Mouse (Mus musculus): ENCODE data around the gene Wbp4. TPM values are rescaled to one million over a fixed set of nuclear protein-coding genes. Genes with fewer than 3 reads are reported as not detected.
"Not testable (repeated sequence)": the region's sequence is repeated elsewhere in the genome, so short reads cannot be mapped to it uniquely, and the experiment has no call there.

Gene Wbp4
- polyA plus RNA-seq, 2 experiments from 2014 or later = 25.7 to 32.5 TPM

- no peak for ATAC-seq
Measured at GRCm38 (mm10) chr14:79507846-79508245, 26.5 kb upstream of the Wbp4 start.

DNA sequence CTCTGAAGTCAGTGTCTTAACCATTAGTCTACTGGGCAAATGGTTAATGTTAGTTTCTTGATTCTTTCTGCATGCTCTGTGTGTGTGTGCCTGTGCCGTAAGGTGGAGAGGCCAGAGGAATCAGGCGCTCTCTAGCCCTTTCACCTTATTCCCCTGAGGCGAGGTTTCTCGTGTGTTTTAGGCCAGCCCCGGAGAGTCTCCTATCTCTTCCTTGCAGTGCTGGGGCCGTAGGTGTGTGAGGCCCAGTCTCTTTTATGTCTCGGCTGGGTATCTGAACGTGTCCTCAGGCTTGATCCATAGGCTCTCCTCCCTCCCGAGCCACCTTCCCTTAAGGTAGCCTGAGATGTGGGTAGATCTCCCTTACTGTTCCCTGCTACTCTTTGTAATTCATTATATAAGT, 24.9 kb upstream of the Wbp4 start:
- no peak for ATAC-seq

DNA sequence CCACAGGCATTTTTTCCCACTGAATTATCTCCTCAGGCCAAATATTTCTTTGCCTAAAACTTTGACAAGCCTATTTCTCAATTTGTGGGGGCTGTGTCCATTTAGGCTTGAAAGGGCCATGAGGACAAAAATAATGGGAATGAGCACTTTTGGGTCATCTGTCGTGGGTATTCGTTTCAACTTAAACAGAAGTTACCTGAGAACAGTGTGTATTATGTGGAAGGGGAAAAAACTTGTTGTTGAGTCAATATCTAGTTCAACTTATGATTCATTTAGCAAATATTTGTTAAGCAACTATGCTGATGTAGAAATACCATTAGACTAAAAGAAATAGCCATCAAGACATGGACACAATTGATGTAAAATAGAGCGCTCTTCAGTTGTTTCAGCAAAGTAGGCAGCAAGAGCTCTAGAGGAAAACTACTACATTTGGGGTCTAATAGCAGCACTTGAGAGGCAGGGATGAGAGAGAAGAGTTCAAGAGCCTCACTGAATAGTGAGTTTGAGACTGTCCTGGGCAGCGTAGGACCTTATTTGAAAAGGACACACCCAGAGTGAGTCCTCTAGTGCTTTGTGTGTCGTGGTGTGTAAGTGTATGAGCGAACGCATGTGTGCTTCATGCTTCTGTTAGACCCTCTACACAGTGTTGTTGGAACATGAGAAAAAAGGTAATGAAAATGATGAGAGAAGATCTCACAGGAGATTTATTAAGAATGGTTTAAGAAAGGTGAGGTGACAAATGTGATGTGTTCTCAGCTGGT, 23.1 kb upstream of the Wbp4 start:
- no peak for ATAC-seq

GRCm38 (mm10) chr14:79503371-79504075, 22.2 kb upstream of the Wbp4 start:
- peak; percentile 24 for ATAC-seq

GRCm38 (mm10) chr14:79500756-79501155, 19.4 kb upstream of the Wbp4 start:
- ATAC-seq = no peak

- peak; percentile 83 for ATAC-seq
Measured at GRCm38 (mm10) chr14:79499326-79499725, 18.0 kb upstream of the Wbp4 start.

GRCm38 (mm10) chr14:79494349-79494748, 13.0 kb upstream of the Wbp4 start:
- ATAC-seq = no peak

GRCm38 (mm10) chr14:79490246-79490645, 8.9 kb upstream of the Wbp4 start:
- ATAC-seq = no peak

DNA sequence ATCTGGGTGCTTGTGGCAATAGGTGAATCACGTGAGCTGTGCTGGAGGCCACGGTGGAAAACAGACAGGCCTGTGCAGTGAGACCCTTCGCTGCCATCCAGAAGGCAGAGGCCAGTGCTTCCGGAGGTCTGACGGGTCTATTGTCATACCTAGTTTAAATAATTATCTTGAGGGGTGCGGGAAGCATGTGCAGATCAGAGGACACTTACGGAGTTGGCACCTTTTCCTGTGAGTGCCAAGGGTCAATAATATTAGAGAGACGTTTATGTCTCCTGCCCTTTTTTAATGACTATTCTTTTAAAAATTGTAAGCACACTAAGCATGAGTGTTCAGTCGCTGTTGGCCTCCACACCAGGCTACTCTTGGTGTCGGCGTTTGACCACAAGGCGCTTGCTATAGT, 7.8 kb upstream of the Wbp4 start:
- ATAC-seq = no peak

DNA sequence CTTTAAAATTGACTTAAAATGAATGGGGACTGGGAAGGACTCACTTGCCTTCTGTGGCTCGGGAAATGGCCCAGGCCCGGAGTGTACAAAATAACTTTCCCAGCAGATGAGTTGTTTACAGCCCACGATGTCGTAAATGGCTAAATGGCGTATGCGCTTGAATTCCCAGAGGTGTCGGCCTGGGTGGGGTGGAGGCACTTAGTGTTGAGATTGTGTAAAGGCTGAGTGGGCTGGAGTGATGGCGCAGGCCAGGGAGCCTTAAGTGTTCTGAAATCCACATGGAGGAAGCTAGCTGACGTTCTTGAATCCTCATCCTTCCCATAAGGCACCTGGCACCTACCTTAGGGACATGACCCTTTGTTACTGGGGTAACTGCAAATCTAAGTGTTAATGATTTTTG, 7.2 kb upstream of the Wbp4 start:
- ATAC-seq = no peak

DNA sequence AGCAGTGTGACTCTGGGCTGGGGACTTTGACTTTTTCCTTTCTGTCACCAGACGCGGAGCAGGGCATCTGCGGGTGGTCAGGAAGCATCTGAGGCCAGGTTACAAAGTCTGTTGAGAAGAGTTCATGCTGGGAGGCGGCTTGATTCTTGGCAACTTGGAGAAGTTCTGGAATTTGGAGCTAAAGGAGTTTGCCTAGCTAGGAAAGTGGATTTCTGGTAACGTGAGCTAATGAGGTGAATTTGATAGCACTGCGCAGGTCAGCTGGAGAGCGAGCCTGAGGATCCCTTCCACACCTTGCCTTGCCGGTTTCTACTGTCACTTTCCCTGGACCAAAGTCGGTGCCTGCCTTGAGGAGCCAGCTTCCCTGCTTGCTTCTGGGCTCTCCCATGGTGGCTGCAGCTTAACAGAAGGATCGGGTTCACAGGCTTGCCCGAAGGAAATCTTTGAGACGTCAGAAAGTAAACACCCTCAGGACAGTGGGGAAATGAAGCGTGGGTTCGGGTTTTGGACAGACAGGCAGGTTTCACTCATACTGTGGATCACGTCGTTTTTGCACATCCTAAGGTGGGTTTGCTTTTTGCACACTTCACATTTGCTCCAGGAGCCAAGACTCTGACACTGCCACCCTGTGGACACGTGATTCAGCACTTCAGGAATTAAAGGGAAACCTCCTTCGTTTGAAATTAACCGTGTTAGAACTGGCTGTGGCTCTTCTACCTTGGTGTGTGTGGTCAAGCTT, 5.8 kb upstream of the Wbp4 start:
- ATAC-seq = no peak

DNA sequence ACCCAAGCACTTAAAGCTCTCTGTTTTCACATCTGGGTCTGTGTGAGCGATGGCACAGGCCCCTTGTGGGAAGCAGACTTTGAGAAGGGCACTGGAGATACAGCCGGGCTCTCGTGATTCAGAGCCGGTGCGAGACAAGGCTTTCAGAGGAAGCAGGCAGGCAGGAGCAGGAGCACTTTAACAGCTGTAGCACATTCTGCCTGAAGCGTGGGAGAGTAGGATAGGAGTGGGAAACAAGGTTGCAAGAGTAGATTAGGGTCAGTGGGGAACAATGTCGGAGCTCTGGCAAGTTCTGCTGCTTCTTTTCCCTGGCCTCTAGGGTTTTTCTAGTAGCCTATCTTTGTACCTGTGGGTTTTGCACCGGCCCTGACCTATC, 5.3 kb upstream of the Wbp4 start:
- ATAC-seq = no peak

DNA sequence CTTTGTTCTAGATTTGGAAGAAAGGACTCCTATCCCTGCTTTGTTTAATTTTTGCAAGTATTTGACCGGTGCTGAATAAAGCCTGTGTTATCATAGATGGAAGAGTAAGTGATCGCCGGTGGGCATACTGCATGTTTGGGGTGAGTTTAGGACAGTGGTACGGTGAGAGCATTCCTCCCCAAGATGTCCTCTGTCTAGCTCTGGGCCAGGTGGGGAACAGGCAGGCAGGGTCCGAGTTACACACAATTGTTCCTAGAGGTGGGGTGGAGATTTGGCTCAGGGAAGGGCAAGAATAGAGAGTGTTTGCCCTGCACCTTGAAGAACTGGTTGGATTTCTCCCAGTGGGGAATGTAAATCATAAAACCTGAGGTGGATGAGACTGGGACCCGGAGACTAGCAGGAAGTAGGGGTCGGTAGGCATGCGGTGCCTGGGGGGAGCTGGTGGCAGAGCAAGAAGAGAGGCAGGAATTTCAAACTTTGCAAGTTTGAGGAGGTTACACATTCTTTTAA, 2.3 kb upstream of the Wbp4 start:
- no peak for ATAC-seq

DNA sequence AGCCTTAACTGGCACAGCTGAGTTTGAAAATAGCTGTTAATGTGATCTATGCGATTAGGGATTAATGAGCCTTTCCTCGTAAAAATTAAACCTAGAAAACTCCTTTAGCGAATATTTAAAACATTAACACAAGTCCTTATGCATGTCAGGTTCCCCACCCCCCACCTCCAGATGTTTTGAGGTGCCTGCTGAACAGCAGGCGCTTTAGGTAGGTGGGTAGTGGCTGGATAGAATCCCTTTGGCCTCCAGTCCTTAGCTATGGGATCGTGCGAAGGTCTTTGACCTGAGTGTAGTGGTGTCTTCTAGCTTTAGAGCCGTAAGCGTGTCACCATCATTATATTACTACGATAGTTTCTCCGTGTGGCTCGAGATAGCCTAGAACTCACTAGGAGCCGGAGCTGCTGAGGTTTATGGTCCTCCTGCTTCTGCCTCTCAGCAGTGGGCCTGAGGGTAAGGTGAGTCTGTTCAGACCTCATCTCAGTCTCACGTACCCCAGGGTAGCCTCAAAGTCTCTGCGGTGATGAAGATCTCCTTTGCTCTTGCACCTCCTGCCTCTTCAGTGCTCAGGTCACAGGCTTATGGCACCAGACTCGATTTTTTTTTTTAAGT, 1.5 kb upstream of the Wbp4 start:
- ATAC-seq = no peak

- ATAC-seq = no peak
Measured at GRCm38 (mm10) chr14:79482251-79482661, 936 bp upstream of the Wbp4 start.

DNA sequence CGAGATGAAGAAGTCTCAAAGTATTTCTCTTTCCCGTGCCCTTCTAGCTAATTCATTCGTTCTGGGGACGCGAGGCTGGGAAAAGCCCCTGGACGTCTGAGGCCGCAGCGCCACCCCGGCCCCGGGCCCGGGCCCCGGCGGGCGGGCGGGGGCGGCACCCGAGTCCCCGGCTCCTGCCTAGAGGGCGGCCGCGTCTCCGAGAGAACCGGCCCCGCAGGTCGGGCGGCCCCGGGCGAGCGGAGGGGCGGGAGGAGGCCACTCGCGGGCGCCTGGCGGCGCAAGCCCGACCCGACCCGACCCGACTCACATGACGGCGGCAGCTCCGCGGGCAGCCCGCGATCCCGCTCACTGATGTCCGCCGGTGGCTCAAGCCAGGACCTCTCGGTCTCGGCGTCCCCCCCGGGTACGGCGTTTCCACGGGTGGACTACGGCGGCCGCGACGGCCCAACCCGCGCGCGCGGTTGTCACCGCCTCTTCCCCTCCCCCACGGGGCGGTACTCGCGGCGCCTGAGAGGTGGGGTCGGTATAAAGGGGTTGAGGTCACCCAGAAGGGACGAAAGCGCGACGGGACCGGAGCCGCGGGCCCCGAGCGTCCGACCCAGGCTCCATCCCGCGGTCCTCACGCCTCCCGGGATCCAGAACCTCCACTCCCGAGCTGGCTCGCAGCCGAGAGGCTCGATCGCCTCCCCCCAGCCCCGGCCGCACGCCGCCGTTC, 539 bp downstream of the Wbp4 start, which contains the start of gene Elf1:
Gene Elf1 (plus strand): TSS at position 571 of the 715 bp plus-strand sequence.
- ATAC-seq = peak; percentile 43

DNA sequence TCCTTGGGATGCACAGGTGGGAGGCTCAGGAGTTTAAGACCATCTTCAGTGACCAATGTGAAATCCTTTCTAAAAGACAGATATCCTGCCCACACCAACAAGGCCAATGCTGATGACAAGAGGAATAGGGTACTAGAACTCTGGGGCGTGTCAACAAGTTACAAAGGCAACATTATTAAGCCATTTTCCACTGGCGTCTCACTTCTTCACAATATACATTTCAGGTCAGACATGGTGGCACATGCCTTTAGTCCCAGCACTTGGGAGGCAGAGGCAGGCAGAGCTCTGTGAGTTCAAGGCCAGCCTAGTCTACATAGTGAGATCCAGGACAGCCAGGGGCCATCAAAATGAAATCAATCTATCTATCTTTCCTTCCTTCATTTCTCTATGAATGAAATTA, 7.9 kb downstream of the Wbp4 start:
- ATAC-seq = no peak

- ATAC-seq = no peak
Measured at GRCm38 (mm10) chr14:79467621-79468020, 13.7 kb downstream of the Wbp4 start.

DNA sequence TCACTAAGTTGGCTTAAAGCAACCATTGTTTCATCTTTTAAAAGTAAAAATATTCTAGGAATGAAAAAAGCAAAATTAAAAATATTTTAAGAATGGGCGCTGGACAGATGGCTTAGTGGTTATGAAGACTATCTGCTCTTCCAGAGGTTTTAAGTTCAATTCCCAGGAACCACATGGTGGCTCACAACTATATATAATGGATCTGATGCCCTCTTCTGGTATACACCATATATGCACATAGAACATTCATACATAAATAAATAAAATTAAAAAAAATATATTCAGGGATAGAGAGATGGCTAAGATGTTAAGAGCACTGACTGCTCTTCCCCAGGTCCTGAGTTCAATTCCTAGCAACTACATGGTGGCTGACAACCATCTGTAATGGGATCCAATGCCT, 15.7 kb downstream of the Wbp4 start:
- no peak for ATAC-seq

GRCm38 (mm10) chr14:79460988-79461387, 20.3 kb downstream of the Wbp4 start:
- ATAC-seq = no peak

DNA sequence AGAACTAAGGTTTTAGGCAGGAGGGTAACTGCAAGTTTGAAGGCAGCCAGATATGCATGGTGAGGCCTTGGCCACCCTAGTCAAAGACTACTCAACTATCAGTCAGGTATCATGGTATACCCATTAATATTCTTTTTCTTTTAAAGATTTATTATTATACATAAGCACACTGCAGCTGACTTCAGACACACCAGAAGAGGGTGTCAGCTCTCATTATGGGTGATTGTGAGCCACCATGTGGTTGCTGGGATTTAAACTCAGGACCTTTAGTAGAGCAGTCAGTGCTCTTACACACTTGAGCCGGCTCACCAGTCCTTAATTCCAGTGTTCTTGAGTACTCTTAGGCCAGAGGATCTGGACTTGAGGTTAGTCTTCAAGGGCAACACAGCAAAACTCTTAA, 20.9 kb downstream of the Wbp4 start:
- no peak for ATAC-seq

- ATAC-seq = not testable (repeated sequence)
Measured at GRCm38 (mm10) chr14:79452591-79452934, 28.8 kb downstream of the Wbp4 start.

Data from activated CD4-positive, CD25-positive, alpha-beta regulatory T cell, adult 4 months (primary cell).